Mouse (Mus musculus) CD8-positive naive resting alpha-beta T cell, adult 57 days (primary cell): Measurements from ENCODE around the gene Fermt3. TPM values are rescaled to one million over a fixed set of nuclear protein-coding genes. Genes with fewer than 3 reads are reported as not detected.

Source experiments
- total RNA-seq: library from RNA; stranded (reverse); gene quantifications from one replicate; pipeline ENCODE4 v1.2.4, GENCODE M21; 2023

The Fermt3 gene
- total RNA-seq, result 152 TPM

DNA sequence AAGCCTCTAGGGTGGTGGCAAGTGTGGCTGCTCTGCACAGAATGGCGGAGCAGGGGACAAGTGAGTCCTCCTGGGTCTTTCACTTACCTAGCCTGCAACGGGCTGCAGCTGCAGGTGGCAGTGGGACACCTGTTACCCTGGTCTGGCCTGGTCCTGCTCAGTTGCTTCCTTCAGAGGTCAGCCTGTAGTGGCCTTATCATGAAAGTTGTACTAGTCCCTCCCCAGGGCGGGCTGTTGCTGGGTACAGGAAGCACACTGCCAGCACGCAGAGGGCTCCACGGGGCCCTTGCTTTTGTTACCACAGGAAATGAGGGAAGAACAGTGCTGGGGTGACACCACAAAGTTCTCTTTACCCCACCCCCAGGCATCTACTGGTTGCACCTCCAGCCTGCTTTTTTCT lies at the start of gene Fermt3:
Gene Fermt3 (minus strand): TSS at position 279 of the 400 bp plus-strand sequence.

DNA sequence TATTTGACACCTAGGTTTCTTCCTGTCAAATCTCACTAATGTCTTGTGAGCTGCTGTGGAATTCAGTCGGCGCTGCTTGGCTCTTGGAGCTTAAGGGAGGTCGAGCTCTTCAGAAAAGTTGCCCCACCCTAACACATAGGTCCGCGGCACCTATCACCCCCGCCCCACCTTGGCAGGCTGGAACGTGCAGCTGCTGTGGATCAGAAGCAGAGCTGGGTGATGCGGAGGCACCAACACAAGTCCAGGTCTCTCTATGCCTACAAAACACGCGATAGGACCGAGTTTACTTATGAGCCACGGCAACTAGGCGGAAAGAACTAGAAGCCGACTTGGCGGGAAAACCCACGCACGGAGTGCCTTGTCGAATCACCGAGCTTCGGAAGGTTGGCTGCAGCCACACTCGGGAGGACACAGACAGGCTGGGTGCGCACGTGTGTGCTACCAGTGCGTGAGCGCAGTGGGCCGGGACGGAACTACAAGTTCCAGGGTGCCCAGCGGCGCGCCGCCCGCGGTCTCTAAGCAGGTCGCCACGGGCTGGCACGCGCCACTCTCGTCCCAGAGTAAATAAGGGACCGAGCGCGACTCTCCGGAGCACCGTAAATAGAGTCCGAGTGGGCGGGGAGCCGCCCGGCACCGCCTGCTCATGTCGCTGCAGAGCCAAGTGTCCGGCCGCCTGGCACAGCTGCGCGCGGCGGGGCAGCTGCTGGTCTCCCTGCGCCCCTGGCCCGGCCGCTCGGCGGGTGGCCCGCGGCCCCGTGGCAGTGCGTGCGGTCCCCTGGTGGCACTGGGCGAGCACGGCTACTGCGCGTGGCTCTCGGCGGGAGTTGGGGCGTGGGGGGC lies 37.2 kb upstream of the Fermt3 start, which contains the start of gene Macrod1:
Gene Macrod1 (plus strand): TSS at position 563 of the 840 bp plus-strand sequence.

DNA sequence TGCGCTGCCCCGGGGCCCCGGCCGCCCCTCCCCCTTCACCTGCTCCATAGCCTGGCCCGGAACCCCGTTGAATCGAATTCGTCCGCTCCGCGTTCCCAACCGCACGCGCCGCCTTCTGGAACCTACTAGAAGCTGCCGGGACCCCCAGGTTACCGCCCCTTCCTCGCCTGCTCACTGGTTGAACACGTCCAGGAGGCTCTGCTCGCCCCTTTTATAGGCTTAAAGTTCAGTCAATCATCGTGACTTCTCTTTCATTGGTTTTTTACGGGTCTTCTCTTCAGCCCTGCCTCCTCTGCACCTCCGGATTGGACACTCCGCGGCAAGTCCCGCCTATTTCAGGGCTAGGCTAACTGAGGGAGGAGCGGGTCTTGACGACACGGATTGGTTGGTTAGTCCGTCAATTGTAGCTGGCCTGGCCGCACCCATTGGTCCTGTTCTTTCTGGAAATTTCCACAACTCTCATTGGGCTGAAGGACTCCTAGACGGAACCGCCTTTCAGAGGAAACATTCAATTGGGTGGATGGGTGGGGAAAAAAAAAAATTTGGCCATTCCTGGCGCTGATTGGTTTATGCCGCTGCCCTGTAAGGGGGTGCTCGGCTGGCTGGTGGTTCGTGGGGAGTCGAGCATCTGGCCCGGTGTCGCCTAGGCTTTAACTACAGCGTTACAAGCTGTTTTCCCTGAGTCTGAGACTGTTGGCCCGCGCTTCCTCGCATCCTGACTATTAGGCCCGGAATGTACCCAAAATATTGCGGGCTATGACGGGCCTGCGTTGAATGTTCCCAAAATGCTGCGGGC lies 20.8 kb upstream of the Fermt3 start, which contains the start of gene Stip1:
Gene Stip1 (minus strand): TSS at position 127 of the 796 bp plus-strand sequence.

DNA sequence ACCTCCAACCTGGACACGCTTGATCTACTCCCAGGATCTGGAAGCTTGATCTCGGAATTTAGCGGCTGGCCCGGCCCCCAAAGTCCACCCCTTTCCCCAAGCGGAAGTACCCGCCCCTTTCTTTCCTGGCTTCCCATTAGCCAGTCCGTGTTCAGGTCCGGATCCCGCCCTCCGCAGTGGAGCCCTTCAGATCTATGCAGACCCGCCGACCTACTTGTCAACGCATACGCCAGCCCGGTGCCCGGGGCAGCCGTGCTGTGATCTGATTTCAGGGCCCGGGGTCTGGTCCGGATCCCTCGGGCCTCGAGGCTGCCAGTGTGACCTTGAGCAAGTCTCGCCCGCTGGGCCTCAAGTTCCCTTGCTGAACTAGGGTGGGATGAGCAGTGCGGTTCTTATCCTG lies 23.3 kb downstream of the Fermt3 start, which contains the start of the genes Nudt22 and Trpt1:
Gene Nudt22 (minus strand): TSS at position 112 of the 400 bp plus-strand sequence.
Gene Trpt1 (plus strand): TSS at position 126 of the 400 bp plus-strand sequence.

DNA sequence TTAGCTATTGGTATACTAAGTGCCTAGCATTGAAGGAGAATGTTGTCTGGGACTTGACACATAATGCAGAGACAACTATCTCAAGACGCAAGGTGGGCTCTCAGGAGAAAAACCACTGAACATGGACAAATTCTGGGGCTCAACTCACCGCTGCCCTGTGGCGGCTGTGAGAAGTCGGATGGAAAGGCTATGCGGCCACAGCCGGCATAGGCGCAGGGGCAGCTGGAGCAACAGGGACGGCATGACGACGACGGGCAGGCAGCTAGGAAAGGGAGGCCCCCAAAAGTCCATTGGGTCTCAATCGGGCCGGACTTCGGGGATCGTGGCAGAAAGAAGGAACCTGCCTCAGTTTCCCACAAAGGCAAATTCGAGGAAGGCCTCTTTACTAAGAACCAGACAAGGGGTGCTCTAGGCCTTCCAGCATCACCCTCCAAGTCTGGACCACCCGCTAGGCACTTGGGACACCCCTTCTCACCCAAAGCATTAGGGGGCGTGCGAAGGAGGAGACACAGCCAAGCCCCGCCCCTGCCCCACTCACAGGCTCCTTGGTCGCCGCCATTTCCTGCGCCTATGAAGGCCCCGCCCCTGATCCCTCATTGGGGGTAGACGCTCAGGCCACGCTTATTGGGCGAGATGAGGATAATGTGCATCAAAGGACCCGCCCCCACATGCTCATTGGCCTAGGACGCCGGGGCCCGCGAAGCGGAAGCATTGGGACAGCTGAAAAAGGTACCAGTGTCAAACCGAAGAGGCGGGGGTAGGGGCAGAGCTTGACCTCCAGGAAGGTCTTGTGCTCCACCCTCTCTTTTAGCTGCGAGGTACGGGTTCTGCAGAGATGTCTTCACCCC lies 27.0 kb downstream of the Fermt3 start, which contains the start of gene Dnajc4:
Gene Dnajc4 (minus strand): TSS at position 562 of the 848 bp plus-strand sequence.

DNA sequence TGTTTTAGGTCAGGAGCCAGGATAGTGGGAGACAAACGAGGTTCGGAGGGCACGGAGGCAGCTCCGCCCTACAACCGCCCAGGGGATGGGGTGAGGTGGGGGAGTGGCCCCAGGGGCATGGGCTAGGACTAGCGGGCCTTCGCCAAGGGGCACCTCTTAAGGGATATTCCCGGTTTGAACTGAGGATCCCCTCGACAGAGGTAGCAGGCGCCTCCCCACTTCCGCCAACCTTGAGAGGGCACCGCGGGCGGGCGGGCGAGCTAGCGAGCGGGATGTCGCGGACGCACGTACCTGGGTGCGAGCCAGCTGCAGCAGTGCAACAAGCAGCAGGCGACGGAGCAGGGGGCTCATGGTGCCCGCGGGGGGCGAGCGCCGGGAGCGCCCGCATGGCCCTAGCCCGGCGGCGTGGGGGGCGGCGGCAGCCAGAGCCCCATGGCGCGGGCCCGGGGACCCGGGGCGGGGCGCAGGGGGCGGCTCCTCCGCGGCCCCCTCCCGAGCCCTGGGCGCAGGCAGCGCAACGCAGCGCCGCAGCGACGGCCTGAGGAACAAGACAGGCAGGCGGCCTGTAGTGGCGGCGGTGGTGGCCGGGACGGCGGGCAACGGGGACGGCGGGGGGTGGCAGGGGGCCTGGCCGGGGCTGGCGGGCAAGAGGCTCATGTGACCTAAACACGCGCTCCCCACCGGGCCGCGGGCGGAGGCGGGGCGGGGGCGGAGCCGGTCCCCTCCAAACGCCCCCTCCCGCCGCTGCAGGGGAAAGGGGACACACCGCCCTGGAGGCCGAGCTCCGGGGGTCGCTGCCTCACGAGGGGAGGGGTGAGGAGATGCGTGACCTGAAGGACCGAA lies 32.0 kb downstream of the Fermt3 start, which contains the start of gene Vegfb:
Gene Vegfb (minus strand): TSS at position 591 of the 843 bp plus-strand sequence.

DNA sequence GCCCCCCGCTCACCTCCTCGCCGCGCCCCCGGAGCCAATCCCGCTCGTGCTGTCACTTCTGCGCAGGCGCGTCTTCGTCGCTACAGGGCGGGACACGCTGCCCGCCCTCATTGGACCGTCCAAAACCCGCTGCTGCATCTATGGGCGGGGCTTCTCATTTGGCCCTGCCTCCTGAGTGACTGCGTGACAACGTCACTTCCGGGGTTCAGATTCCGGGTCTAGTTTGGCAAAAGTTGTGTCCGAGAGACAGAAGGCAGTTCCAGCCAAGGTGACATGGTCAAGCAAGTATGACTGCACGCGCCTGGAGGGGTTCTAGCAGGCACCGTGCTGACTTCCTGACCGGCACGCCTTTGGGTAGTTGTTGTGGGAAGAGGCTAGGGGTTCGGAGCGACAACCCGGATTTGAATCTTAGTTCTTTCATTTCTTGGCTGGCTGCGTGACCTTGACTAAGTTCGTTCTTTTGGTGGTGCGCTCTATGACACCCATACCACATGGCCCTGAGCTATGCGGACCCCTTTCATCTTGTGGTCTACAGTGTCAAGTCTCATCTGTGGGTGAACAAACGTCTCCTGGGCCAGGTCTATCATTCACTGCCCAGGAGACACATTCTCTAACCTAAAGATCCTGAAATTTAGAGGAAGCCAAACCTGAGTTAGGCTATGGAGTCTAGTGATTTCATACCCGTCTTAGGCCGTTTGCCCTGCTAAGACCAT lies 38.7 kb downstream of the Fermt3 start, which contains the start of gene Fkbp2:
Gene Fkbp2 (minus strand): TSS at position 121 of the 713 bp plus-strand sequence.

DNA sequence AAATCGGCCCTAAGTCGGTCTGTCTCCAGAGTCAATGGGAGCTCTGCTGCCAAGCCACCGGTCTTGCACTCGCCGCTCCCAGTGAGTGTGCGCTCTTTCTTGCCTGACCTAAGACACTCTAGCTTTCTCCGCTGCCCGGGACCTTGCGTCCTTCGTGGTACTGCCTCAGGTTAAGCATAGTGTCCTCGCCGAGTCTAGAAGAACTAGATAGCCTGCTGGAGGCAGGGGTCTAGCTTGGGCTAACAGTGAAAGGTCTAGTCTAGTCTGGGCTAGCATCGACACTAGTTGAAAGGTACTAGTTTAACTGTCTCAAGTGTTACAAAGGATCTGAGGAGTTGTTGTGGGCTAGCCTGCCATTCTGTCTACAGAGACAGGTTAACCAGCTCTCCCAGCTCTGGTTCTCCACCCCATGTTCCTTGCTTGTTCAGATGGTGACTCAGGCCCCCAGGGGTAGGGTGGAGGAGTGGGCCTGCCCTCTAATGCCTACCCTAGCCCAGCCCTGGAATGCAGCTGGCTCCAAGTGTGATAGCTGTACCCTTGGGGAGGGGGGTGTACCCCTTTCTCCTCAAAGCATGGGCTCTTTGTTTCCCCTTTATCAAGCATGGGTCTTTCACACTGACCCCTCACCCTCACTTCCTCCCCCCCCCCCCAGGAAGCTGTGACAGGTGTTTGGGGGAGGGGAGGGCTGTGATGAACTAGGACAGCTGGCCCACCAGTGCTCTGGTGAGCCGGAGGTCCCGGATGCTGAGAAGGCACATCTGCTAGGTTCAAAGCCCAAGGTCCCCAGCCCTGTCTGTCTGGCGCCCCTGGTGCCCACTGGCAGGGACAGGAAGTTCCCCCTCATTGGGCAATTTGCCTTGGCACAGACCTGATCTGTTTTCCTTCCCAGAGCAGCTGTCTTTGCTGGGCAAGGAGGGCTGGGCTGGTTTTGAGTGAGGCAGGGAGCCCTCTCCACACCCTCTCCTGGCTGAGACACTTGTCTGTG lies 43.4 kb downstream of the Fermt3 start, which contains the start of gene Plcb3:
Gene Plcb3 (minus strand): TSS at position 934 of the 985 bp plus-strand sequence.

DNA sequence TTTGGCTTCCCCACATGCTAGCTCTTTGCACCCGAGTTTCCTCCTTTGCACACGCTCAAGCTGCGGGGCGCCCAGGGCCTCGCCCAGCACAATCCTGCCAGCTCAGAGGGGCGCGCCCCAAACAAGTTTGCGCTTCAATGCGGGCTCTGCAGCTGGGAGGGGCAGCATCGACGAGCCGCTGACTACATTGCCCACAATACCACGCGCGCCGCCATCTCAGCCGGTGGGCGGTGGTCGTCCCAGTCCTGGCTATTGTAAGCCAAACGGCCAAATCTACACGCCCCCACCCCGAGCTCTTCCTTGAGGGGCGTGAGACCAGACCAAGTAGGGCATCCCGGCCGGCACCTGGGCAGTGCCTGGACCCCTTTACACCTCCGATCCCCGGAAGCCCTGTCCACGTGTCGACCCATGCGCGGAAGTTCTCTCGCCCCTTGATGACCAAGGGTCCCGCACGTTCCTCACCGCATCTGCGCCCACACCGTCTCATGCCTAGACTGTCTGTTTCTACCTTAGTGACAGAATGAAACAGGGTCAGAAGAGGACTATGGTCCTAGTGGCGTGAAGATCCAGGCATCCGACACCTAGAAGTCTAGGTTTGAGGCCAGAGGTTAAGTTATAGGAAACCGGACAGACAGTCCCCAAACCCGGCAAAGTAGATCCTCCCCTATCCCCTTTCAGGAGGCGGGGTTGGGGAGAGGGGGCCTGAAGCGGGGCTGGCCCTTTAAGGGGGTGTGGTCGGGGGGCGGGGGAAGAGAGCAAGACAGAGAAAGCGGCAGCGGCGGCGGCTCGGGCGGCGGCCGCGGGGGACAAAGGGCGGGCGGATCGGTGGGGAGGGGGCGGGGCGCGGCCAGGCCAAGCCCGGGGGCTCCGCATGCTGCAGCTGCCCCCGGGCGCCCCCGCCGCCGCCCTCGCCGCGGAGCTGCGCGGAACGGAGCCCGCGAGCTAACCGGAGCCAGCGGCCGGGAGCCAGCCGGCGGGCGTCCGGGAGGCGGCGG lies 44.8 kb downstream of the Fermt3 start, which contains the start of gene Ppp1r14b:
Gene Ppp1r14b (plus strand): TSS at position 758 of the 995 bp plus-strand sequence.

Other genes with a start within 250 kb of the Fermt3 start
- gene Rps6ka4, start 178.8 kb downstream of the Fermt3 start, total RNA-seq, result 23.8 TPM
- 89.2 TPM for gene Ccdc88b, start 161.3 kb downstream of the Fermt3 start, total RNA-seq
- gene Trmt112, start 109.8 kb downstream of the Fermt3 start, total RNA-seq, result 127 TPM
- 59.7 TPM for gene Prdx5, start 109.4 kb downstream of the Fermt3 start, total RNA-seq
- gene Esrra, start 97.7 kb downstream of the Fermt3 start, total RNA-seq, result 26.2 TPM
- gene Catsperz, start 94.1 kb downstream of the Fermt3 start, total RNA-seq, result not detected
- gene Kcnk4, start 85.0 kb downstream of the Fermt3 start, total RNA-seq, result not detected
- 7.8 TPM for gene Bad, start 77.6 kb downstream of the Fermt3 start, total RNA-seq
- gene Gpr137, start 77.0 kb downstream of the Fermt3 start, total RNA-seq, result 6.1 TPM
- 120 TPM for gene Ppp1r14b, start 44.5 kb downstream of the Fermt3 start, total RNA-seq
- 6.9 TPM for gene Plcb3, start 43.0 kb downstream of the Fermt3 start, total RNA-seq
- 14.8 TPM for gene Fkbp2, start 39.0 kb downstream of the Fermt3 start, total RNA-seq
- gene Vegfb, start 31.8 kb downstream of the Fermt3 start, total RNA-seq, result 15.2 TPM
- 17.2 TPM for gene Dnajc4, start 26.9 kb downstream of the Fermt3 start, total RNA-seq
- 6.0 TPM for gene Nudt22, start 23.4 kb downstream of the Fermt3 start, total RNA-seq
- 4.3 TPM for gene Trpt1, start 23.3 kb downstream of the Fermt3 start, total RNA-seq
- gene Stip1, start 20.5 kb upstream of the Fermt3 start, total RNA-seq, result 117 TPM
- 12.3 TPM for gene Macrod1, start 37.3 kb upstream of the Fermt3 start, total RNA-seq
- gene Flrt1, start 86.3 kb upstream of the Fermt3 start, total RNA-seq, result not detected
- 98.1 TPM for gene Otub1, start 186.8 kb upstream of the Fermt3 start, total RNA-seq
- 242 TPM for gene Cox8a, start 198.1 kb upstream of the Fermt3 start, total RNA-seq
- 37.2 TPM for gene Naa40, start 221.7 kb upstream of the Fermt3 start, total RNA-seq
- gene Rcor2, start 247.9 kb upstream of the Fermt3 start, total RNA-seq, result 0.89 TPM